8 mouse cellular contexts compared by ENCODE assay signal in the genomic region with DNA sequence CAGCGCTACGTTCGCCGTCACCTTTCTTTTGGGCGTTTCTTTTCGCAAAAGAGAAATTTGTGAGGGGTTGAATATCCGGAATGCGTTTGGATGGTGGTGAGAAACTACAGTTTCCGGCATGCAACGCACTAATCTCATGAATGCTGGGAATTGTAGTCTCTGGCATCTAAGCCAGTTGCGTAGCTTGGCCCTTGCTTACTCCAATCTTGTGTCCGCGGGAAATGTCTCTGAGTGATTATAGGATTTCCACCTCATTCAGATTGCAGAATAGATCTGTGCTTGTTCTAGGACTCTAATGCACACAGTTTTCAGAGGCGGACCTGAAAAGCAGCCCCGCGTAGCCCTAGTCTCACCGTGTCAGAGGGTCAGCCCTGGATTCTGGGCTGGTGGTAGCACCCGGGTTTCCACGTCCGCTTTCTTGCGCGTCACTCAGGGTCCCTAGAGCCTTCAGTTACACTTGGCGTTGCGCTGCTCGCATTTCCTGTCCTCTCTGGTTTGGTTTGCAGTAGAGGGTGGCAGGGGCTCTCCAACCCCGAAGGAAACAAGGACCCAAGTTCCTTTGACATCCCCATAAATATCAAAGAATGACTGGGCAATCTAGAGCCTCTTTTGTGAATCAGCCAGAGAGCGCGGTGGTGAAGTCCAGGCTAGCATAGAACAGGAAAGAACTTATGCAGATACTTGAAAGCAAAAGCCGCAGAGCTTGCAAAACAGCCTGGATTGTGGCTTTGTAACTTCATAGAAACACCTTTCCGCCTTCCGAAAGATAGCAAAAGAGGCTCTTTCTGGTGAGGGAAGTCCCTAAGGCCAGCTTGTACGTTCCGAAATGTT. TPM values are rescaled to one million over a fixed set of nuclear protein-coding genes. Genes with fewer than 3 reads are reported as not detected.
DNase-seq lines count a peak whose midpoint lies in the region; ATAC-seq and TF ChIP-seq lines count a peak whose summit lies in the region.

No protein-coding gene starts in this region.

- 4% methylated on average over 33 of the region's 33 CpGs for WGBS in heart, embryonic 15.5 days
- 2% methylated on average over 33 of the region's 33 CpGs for WGBS in large intestine, adult 2 months
- under 1% methylated on average over 33 of the region's 33 CpGs for WGBS in small intestine, adult 2 months

- H3K27ac ChIP-seq in heart, embryonic 15.5 days = peak overlapping the region; percentile 96
- peak overlapping the region; percentile 97 for H3K27ac ChIP-seq in small intestine, adult 2 months (ENCODE audit: insufficient read depth, low read depth, low read length)

- peaks cover 38% of the 10 kb centered on the region for H3K4me1 ChIP-seq in heart, embryonic 15.5 days (replicated peaks)
- peaks cover 9% of the 10 kb centered on the region; the same call in 1 of the 2 replicates for H3K4me1 ChIP-seq in small intestine, adult 2 months (ENCODE audit: control insufficient read depth, insufficient read depth, insufficient read length, low read length)

- peak overlapping the region; percentile 79 for H3K4me2 ChIP-seq in heart, embryonic 15.5 days

- H3K9me3 ChIP-seq in heart, embryonic 15.5 days (replicated peaks) = no peaks in the 10 kb centered on the region

- 0 out of 2 replicates have a peak, but pooled peaks have one; percentile 47 for TF ChIP-seq POLR2A in small intestine, adult 2 months (IDR thresholded peaks at IDR 0.05; ENCODE audit: low read depth, low read length)

- no peak for TF ChIP-seq CTCF in small intestine, adult 2 months (IDR thresholded peaks at IDR 0.05; ENCODE audit: extremely low read depth, insufficient read length, insufficient replicate concordance, low read depth, low read length)

- peaks cover 22% of the 10 kb centered on the region for H3K36me3 ChIP-seq in heart, embryonic 15.5 days
- peaks cover 18% of the 10 kb centered on the region for H3K36me3 ChIP-seq in small intestine, adult 2 months (ENCODE audit: control insufficient read depth, insufficient read depth, low read length)

- H3K27me3 ChIP-seq in heart, embryonic 15.5 days = no peaks in the 10 kb centered on the region
- no peaks in the 10 kb centered on the region for H3K27me3 ChIP-seq in small intestine, adult 2 months (ENCODE audit: control insufficient read depth, insufficient read depth, low read length)

- peak; percentile 82 for ATAC-seq in erythroblast, adult 5-6 weeks (replicated peaks; ENCODE audit: low FRiP score, poor library complexity, severe bottlenecking)
- ATAC-seq in heart, embryonic 15.5 days (replicated peaks; ENCODE audit: insufficient number of reproducible peaks, insufficient read depth, low FRiP score, low read depth) = peak; percentile 83

- DNase-seq in cerebellum, adult 18-20 months = peak; percentile 77 to 84
- no peak for DNase-seq in cerebellum, adult 11-12 months
- DNase-seq in WW6 (ENCODE audit: low read depth, low spot score) = peak; percentile 45
- DNase-seq in large intestine, adult 2 months (ENCODE audit: low read depth, low spot score) = peak; percentile 86
- peak; percentile 92 for DNase-seq in mesoderm, embryonic 11.5 days (ENCODE audit: low read depth, low spot score)

- H3K4me3 ChIP-seq in heart, embryonic 15.5 days = peak overlapping the region; percentile 94
- peak overlapping the region; percentile 90 for H3K4me3 ChIP-seq in small intestine, adult 2 months (ENCODE audit: low read depth, low read length)

- H3K9ac ChIP-seq in heart, embryonic 15.5 days = peak overlapping the region; percentile 67

RNA-seq across cellular contexts. Expression of a gene that starts 0.5 kb away (rescaled TPM):
- not detected in 2 replicates for total RNA-seq in erythroblast, adult 5-6 weeks (2015; ENCODE audit: low replicate concordance)
- total RNA-seq in erythroblast, adult 5-6 weeks (2017; ENCODE audit: low replicate concordance) = 0.26 and 0.42 TPM in 2 replicates
- 1.4 and 1.7 TPM in 2 replicates for polyA plus RNA-seq in heart, embryonic 15.5 days (2015; fragmentation: Nextera tagmentation; extraction: Ambion mirVana)
- 0.74 and 1.5 TPM in 2 replicates for polyA plus RNA-seq in large intestine, adult 2 months (2012; rRNA removed)
- polyA plus RNA-seq in small intestine, adult 2 months (2012; rRNA removed) = 0.32 and 0.47 TPM in 2 replicates

RNA-seq across cellular contexts. Expression of a gene that starts 0.8 kb away (rescaled TPM):
- 136 and 158 TPM in 2 replicates for total RNA-seq in erythroblast, adult 5-6 weeks (2015; ENCODE audit: low replicate concordance)
- 198 and 211 TPM in 2 replicates for total RNA-seq in erythroblast, adult 5-6 weeks (2017; ENCODE audit: low replicate concordance)
- polyA plus RNA-seq in heart, embryonic 15.5 days (2015; fragmentation: Nextera tagmentation; extraction: Ambion mirVana) = 398 and 406 TPM in 2 replicates
- polyA plus RNA-seq in large intestine, adult 2 months (2012; rRNA removed) = 93.0 and 94.2 TPM in 2 replicates
- 9.1 and 15.1 TPM in 2 replicates for polyA plus RNA-seq in small intestine, adult 2 months (2012; rRNA removed)

RNA-seq across cellular contexts. Expression of a gene that starts 57.6 kb away (rescaled TPM):
- not detected in 2 replicates for total RNA-seq in erythroblast, adult 5-6 weeks (2015; ENCODE audit: low replicate concordance)
- total RNA-seq in erythroblast, adult 5-6 weeks (2017; ENCODE audit: low replicate concordance) = 1.2 TPM in 1 of 2 replicates, not detected in the other
- not detected in 2 replicates for polyA plus RNA-seq in heart, embryonic 15.5 days (2015; fragmentation: Nextera tagmentation; extraction: Ambion mirVana)
- not detected in 2 replicates for polyA plus RNA-seq in large intestine, adult 2 months (2012; rRNA removed)
- not detected in 2 replicates for polyA plus RNA-seq in small intestine, adult 2 months (2012; rRNA removed)
